Mouse (Mus musculus) brown adipose tissue, adult 24 weeks (tissue): Measurements from ENCODE around the gene Sema3f. TPM values are rescaled to one million over a fixed set of nuclear protein-coding genes. Genes with fewer than 3 reads are reported as not detected.

Experiments used
- H3K27ac ChIP-seq: fragments of 200-500 bp; replicated peaks from 2 replicates; pipeline ENCODE4 v1.5.1; 2012; ENCODE audit warnings: low read depth, mild to moderate bottlenecking, low read length
- H3K4me1 ChIP-seq: fragments of 200-500 bp; 2 replicates; pipeline ENCODE4 v1.6.1; 2012; ENCODE audit warnings: low read length, mixed read lengths; ENCODE audit not compliant: control insufficient read depth, insufficient read depth, insufficient read length
- H3K4me3 ChIP-seq: fragments of 200-500 bp; 2 replicates; pipeline ENCODE4 v1.5.1; 2012; ENCODE audit warnings: low read depth, mild to moderate bottlenecking, low read length, moderate library complexity; ENCODE audit not compliant: insufficient read depth
- polyA plus RNA-seq: library from polyadenylated mRNA; stranded (reverse); fragments of >200 nt; gene quantifications from 2 replicates; pipeline ENCODE4 v1.2.4, GENCODE M21; 2012; ENCODE audit not compliant: missing spikeins, insufficient read depth, insufficient read length

Sema3f gene
- polyA plus RNA-seq, 1 experiment: 3.1 TPM

DNA sequence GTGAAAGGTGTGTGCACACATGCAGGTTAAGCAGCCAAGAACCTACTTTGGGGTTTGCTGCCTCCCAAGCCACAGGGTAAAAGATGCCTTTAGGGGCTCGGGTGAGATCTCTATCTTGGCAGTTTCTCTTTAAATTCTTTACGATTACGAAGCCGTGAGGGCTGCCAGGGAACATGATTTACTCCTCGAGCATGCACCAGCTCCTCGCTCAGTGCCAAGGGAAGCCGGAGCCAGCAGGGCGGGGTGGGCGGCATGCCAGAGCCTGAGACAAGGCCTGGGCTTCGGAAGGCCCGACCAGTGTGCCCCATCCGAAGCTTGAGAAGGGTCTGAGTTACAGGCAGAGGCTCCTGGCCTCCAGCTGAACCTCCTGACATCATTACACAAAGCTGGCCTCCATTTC is 8.7 kb downstream of the Sema3f start:
- no peak overlapping the region for H3K27ac ChIP-seq
- no peak overlapping the region for H3K4me3 ChIP-seq
- peaks cover 24% of the 10 kb centered on the region for H3K4me1 ChIP-seq

DNA sequence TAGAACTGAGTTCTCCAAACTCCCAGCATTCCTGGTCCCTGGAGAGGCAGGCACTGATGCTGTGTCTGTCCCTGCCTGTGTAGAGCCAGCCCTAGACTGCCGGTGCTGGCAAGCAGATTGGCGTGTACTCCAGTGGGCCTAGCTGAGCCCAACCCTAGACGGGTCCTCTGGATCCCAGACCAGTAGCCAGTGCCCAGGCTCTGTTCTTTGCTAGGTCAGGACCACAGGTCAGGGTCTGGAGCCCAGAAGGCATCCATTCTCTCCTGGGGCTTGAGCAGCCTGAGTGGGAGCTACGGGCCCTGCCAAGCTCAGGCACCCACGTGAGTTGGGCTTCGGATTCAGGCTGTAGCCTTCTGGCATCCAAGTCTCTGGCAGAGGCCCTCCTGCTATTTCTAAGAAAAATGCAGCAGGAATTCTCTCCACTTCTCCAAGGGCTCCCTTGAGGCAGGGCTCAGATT is 10.1 kb downstream of the Sema3f start:
- Histone ChIP-seq H3K4me1 (peaks cover 32% of the 10 kb centered on the region), H3K27ac (no peak overlapping the region), H3K4me3 (no peak overlapping the region)

DNA sequence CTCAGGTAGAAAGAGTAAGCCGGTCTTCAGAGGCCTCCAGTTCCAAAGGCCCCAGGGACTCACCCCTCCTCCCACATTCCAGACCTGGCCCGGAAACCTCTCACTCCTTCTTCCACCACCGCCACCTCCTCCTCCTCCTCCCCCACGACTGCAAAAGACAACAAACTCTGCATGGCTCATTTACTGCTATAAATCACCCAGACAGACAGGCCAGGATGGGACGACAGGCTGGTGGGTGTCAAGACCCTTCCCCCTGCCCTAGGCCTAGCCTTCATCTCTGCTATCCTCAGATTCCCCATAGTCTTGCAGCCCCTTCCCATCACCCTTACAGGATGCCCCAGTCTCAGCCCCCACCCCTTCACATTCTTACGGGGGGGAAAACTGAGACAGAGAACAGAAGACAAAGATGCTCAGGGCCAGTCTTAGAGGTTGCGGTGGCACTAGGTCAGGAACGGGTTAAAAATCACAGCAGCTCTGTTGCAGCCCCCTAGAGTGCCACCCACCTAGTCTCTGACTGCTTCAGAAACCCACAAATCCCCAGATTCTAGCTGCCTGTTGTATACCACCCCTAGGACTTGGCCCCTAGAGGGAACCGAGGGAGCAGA is 10.8 kb downstream of the Sema3f start:
- Histone ChIP-seq H3K4me1 (peaks cover 38% of the 10 kb centered on the region), H3K27ac (no peak overlapping the region), H3K4me3 (no peak overlapping the region)

DNA sequence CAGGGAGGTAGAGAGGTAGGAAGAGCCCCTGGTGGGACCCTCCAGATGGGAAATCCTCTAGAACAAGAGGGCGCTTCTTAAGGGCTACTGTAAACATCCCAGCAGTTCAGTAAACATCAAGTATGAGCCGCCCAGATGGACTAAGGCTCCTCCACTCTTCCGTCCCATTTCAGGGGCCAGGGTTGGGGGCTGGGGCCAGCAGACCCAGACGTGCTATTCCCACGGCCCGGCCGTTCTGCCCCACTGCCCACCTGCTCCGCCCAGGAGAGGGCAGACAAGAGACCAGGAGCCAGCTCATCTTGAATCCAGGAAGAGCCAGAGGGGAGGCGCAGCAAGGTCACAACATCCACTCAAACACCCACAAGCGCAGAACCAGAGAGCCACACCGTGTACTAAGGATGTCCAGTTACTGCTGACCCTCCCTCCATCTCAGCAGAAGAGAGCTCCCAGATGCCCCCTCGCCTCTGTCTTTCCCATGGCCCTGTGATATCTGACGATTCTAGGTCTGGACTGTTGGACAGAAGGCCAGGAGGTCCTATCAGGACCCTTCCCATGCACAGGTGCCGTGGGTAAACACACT is 11.6 kb downstream of the Sema3f start:
- Histone ChIP-seq H3K4me3 (no peak overlapping the region), H3K27ac (no peak overlapping the region), H3K4me1 (peaks cover 39% of the 10 kb centered on the region)

DNA sequence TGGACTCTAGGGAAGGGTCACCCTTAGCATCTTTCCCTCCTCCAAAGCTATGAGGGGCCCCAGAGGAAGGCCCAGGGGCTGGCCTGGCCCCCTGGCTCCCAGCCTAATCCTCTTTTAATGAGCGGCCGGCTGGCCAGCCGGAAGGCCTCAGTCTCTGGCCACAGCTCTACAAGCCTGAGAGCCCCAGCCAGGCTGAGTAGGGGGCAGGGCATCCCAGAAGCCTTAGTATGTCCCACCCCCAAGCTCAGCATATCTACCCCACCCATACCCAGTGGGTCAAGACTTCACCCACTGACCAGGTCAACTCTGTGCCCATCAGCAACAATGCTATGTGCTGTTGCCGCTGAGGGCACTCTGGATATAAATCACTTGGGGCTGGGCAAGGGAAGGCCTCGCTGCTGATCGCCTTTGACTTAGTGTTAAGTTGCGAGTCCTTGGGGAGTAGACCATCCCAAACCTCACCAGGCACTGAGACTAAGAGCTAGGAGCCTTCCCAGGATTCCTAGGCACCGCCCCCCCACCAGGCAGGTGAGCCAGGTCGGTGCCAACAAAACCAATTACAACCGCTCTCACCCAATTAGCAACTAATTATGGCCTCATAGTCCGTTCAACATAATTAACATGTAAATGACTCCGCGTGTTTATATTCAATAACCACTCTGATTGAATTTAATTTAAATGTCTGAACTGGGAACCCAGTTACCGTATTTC is 12.3 kb downstream of the Sema3f start:
- Histone ChIP-seq H3K4me3 (no peak overlapping the region), H3K27ac (no peak overlapping the region), H3K4me1 (peaks cover 39% of the 10 kb centered on the region)

DNA sequence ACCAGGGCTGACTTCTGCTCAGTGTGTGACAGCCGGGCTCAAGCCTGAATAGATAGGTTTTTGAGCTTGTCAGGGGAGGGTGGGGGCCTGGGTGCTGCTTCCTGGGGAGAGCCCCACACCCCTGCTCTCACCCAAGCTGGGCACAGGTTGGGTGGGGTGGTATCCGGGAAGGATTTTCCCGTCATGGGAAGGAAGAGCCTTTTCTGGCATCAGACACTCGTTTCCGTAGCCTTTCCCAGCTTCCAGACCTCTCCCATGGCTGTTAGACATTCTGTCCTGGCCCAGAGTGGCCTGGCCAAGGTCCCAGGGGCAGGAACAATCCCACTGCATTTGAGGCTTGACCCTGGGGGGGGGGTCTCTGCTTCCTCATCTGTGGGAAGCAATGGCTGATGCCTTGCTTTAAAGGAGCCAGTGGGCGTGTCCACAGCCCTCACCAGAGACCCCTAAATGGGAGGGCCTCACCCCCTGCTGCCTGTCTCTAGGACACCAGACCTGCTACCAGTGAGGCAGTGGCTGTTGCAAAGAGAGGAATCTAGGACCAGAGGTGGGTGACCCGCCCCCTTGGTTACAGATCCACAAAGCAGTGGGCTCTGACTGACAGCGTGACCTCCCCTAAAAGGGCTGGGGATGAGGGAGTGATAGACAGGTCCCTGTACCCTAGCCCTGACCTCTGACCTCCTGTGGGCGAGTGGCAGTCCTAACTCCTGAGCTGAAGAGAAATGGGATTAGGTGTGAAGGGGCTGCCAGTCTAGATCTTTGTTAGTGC is 13.2 kb downstream of the Sema3f start:
- Histone ChIP-seq H3K27ac (peak overlapping the region; percentile 80), H3K4me3 (no peak overlapping the region), H3K4me1 (peaks cover 34% of the 10 kb centered on the region)

DNA sequence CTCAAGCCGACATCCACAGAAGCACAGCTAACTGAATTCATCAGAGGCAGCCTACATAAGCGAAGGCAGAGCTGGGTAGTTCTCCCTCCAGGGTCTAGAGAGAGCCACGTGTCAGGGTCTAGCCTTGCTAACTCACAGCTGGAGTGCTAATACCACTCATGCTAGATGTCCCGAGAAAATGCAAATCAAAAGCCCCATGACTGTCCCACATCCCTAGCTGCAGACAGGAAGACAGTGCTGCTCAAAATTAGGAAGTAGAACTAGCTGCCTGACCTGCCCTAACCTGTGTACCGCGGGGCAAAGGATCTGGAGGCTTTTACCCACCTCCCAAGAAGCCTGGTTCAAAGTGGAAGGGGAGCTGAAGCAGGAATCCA is 14.2 kb downstream of the Sema3f start:
- Histone ChIP-seq H3K4me3 (no peak overlapping the region), H3K4me1 (peaks cover 31% of the 10 kb centered on the region), H3K27ac (peak overlapping the region; percentile 80)

DNA sequence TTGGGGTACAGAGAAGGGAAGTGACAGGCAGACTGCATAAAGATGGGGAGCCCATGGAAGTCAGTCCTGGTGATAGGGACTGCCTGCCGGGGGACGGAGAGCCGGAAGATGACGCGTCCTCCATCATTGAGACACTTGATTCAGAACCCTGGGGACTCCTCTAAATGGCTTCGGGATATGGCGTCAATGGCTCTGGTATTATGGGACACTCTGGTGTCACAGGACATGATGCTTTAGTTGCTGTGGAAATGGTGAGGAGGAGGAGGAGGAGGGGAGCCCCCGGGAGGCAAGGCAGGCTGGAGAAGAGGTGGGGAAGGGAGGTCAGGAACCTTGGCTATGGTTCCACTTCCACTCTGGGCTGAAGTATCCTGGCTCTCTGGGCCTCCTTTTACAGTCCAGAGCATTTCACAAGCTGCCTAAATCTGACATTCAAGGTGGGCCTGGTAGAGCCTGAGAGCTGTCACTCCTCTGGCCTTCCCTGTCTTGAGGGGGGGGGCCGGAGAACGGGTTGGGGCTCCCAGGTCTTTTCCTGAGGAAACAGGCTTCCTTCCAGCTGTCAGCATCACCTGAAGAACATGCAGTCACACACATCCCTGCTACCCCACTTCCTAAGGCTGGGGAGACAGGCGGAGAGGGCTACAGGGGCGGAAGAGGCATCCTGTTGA is 14.7 kb downstream of the Sema3f start:
- Histone ChIP-seq H3K27ac (peak overlapping the region; percentile 80), H3K4me1 (peaks cover 31% of the 10 kb centered on the region), H3K4me3 (no peak overlapping the region)

DNA sequence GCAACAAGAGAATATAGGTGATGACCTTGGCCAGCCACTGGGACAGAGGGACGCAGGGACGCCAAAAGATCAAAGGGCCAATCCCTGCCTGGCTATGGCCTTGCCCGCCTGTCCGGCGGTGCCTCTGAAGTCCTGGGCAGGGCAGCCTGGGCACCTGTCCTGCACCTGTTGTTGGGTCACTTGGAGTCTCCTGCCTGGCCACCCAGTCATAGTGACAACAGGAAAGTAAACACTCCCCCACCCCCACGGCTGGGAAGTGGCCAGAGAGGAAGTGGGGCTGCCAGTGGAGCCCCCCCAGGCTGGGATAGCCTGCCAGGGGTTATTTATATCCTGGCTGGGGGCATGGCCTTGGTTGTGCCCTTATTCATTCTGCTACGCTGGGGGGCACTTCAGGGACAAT is 15.6 kb downstream of the Sema3f start:
- Histone ChIP-seq H3K27ac (peak overlapping the region; percentile 80), H3K4me1 (peaks cover 29% of the 10 kb centered on the region), H3K4me3 (no peak overlapping the region)

DNA sequence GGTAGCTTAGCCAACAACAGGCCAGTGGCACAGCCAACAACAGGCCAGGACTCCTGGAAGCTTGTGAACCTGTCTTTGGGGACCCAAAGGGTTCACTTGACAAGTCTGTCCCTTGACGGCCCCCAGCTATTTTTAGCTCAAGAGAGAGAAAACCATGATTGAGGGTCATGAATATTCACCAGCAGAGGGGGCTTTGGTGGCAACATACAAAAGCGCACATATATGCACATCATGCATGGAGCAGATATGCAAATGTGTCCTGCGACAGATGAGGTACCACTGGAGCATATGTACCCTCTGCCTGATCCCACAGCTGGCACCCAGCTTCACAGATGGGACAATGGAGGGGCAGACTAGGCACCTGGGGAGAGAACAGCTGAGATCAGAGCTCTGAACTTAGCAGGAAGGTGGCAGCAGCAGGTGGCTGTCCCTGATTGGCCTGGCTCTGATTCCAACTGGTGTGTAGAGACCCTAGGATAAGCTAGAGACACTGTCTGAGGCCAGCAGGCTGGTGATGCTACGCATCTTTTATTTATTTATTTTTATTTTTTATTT is 16.8 kb downstream of the Sema3f start:
- Histone ChIP-seq H3K4me1 (peaks cover 29% of the 10 kb centered on the region), H3K27ac (no peak overlapping the region), H3K4me3 (no peak overlapping the region)

DNA sequence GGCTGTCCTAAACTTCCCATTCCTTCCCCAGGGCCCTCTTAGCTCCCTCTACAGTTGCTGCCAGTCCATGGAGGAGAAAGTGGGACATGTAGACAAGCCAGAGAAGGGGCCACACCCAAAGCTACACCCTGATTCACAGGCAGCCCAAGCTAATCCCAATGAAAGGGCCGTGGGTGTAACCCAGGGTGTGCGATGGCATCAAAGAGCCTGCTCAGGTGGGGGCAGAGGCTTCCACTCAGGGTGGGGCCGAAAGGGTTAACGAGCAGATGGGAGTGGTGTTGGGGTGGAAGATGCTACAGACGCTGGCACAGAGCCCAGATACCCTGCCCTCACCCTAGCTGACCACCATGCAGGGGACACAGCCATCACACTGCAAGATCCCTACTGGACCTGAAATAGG is 17.5 kb downstream of the Sema3f start:
- no peak overlapping the region for H3K4me3 ChIP-seq
- H3K27ac ChIP-seq: no peak overlapping the region
- H3K4me1 ChIP-seq: peaks cover 25% of the 10 kb centered on the region

DNA sequence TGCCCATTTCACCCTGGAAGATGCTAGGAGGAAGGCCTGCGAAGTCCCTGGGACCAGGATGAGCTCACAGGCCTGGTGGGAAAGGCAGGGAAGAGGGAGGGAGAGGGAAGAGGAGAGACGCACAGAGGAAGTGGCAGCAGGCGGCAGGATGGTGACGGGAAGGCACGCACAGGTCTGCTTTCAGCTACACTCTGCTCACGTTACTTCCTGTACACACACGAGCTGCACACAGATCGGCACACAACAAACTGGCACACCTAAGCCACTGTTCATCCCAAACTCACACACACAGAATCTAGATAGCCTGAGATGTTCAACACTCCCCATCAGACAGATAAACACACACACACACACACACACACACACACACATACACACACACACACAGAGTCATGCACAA is 19.9 kb downstream of the Sema3f start:
- peaks cover 15% of the 10 kb centered on the region for H3K4me1 ChIP-seq
- no peak overlapping the region for H3K27ac ChIP-seq
- H3K4me3 ChIP-seq: no peak overlapping the region

DNA sequence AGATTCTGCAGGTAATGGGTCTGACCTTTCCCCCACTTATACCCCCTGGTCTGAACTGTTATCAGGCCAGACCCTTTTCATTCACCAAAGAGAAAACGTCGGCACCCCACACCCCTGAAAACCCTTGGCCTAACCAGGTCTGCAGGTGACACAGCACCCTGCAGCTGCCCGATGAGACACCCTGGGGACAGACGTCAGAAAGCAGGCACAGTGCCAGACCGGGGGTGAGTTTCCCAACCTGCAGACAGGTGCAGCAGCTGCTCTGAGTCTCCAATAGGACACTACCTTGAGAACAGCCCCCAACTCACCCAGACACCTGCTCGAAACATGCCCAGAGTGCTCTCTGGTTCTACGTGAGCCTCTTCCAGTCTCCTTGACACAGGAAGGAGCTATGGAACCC is 21.3 kb downstream of the Sema3f start:
- H3K4me1 ChIP-seq: peaks cover 6% of the 10 kb centered on the region; the same call in 1 of the 2 replicates
- no peak overlapping the region for H3K27ac ChIP-seq
- no peak overlapping the region for H3K4me3 ChIP-seq

DNA sequence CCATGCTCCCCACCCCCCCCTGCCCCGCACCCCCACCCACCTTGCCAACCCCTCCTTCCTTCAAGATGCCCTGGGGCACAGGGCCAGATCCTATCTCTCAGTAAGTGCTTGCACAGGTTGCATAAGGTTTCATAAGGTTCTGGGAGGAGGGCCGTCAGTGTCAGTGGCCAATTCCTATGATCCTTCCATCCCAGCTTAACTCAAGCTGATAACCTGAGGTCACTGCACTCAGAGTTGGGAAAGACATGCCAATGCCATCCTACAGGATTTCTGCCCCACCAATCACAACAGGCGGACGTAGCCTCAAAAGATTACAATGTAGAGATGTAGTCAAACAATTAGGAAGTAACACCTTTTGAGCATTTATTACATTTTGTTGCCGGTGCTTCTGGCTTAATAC is 21.9 kb downstream of the Sema3f start:
- Histone ChIP-seq H3K27ac (no peak overlapping the region), H3K4me3 (no peak overlapping the region), H3K4me1 (peaks cover 6% of the 10 kb centered on the region; the same call in 1 of the 2 replicates)
